Mouse (Mus musculus) inflammation-experienced regulatory T-cells, adult 6 months (primary cell): ENCODE results near the gene Lnx2. TPM values are rescaled to one million over a fixed set of nuclear protein-coding genes. Genes with fewer than 3 reads are reported as not detected.

Experiments
- ATAC-seq: one replicate; pipeline ENCODE4 v1.8.0; 2017
- polyA plus RNA-seq, 3 experiments: library from polyadenylated mRNA; unstranded; fragments of 100-300 nt; shearing (Covaris generic); gene quantifications; one replicate each; pipeline ENCODE4 v1.2.1; 2017

Lnx2 gene
- polyA plus RNA-seq: 10 to 100 TPM; 21.4 to 30.5 (median 28.0) TPM

DNA sequence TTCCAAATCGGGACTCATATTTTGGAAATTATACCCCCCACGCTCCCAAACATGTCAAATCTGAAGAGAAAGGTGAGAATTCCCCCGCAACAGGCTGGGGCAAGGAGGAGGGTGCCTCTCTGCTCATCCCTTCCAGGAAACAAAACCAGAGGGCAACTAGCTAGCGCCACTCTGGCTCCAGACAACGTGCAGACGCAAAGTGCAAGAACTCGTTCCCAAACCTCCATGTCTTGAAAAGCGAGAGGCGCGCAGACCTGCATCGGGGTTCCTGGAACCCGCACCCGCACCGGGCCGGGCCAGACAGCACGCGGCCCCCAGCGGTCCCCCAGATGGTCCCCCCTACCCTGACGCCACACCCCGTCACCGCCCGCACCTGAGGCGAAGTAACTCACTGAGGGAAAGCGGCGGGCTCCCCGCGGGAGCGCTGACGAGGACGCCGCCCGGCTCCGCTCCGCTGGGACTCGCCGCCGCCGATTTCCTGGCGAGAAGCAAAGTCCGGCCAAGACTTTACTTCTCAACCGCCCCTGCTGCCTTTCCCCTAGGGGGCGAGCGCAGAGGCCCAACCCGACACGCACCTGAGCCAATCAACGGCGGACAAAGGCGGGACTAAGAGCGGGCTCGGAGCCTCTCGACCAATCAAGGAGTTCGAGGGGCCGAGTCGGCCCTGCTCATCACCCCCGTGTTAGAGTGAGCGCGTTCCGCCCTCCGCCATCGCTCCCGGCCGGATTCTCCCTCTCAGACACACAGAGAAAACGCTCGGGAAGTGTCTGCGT lies at the start of gene Lnx2:
Gene Lnx2, minus strand, starts transcription at position 561 of the 773 bp plus-strand sequence.
- ATAC-seq: peak; percentile 87

GRCm38 (mm10) chr5:147125542-147126185 lies 49.3 kb upstream of the Lnx2 start:
- no peak for ATAC-seq

DNA sequence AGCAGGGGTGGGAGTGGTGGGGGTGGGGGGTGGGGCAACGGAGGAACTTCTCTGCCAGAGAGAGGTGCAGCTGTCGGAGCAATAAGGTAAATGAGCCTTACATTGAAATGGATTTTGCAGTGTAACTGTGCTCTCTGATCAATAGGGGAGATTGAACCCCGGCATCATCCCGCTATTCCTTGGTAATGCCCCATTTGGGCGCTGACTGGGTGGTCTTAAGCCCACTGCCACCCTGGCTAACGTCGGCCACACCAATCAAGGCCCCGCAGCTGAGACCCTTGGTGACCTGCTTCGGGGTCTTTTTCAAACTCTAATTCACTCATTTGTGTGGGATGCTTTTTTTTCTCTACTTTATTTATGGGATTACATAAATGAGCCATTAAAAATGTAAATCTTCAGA lies 48.4 kb upstream of the Lnx2 start:
- ATAC-seq: no peak

- no peak for ATAC-seq
These were observed 44.8 kb upstream of the Lnx2 start for GRCm38 (mm10) chr5:147121146-147121545.

- ATAC-seq: no peak
These were observed 40.6 kb upstream of the Lnx2 start for GRCm38 (mm10) chr5:147117027-147117426.

DNA sequence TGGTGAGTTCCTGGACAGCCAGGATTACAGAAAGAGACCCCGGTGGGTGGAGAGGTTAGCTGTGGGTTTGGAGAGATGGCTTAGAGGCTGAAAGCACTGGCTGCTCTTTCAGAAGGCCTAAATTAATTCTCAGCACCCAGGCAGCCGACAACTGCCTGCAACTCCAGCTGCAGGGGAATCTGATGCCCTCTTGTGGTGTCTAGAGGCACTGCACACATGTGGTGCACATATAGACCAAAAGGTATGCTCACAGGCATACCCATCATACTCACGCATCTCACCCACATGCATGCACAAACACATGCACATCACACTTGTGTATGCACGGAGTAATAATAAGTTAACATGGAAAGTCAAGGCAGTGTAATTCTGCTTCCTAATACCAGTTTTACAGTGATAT lies 39.2 kb upstream of the Lnx2 start:
- ATAC-seq: no peak

DNA sequence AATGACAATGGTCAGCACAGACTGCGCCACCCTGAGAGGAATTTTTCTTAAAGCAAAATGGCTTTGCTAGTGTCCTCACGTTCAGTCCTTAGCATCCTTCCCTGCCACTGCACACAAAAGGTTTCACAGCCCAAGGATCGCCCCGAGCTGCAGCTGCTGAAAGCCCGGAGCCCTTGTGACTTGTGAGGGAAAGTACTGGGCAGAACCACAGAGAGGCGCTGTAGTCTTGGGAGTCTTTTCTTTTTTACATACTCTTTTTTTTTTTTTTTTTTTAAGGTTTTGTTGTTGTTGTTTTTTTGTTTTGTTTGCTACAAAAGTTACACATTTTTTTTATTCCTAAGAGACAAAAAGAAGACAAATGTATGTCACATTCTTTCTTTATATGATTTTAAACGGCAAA lies 38.4 kb upstream of the Lnx2 start:
- no peak for ATAC-seq

- ATAC-seq: no peak
These were observed 32.6 kb upstream of the Lnx2 start for GRCm38 (mm10) chr5:147108861-147109591.

GRCm38 (mm10) chr5:147107276-147107675 lies 30.9 kb upstream of the Lnx2 start:
- ATAC-seq: no peak

DNA sequence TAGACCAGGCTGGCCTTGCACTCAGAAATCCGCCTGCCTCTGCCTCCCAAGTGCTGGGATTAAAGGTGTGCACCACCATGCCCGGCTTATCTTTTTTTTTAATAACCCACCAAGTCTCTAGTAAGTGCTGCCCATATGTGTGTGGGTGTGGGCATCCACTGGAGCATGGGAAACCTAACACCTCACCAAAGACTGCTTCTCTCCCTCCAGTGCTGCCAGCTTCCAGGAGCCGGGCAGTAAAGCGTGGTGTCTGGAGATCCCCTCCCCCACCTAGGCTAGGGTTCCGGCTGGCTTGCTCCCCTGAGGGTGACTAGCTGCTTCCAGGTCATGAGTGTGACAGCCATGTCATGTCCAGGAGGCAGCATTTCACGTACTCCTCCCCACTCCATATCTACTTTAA lies 25.9 kb upstream of the Lnx2 start:
- ATAC-seq: no peak

DNA sequence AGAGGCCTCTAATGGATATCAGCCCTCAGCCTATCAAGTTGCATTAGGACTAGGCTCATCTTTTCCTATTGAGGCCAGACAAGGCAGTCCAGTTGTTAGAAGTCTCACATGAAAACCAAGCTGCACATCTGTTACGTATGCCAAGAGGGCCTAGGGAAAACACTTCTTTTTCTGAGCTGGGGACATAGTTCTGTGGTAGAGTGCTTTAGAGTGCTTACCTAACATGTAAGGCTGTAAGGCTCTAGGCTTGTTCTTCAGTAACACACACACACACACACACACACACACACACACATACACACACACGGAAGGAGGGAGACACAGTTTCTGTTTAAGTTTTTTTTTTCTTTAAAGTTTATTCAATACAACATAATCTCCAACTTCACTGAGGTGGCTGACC lies 23.8 kb upstream of the Lnx2 start:
- no peak for ATAC-seq

DNA sequence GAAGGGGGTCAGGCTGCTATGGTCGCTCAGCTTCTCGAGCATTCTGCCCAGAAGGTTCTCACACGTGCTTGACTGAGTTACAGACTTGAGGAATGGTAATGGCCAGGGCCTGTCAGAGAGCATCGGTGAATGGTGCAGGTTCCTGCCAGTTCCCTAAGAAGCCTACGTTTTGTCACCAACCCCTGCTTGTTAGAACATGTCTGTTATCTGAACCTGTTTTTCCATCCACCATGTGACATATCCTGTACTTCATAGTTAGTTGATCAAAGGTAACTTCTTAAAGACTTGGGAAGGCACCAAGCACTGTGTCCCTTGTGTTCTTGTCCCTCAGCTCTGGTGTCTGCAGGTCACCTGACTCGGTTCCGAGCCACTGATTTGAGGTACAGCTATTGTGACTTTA lies 22.3 kb upstream of the Lnx2 start:
- ATAC-seq: no peak

DNA sequence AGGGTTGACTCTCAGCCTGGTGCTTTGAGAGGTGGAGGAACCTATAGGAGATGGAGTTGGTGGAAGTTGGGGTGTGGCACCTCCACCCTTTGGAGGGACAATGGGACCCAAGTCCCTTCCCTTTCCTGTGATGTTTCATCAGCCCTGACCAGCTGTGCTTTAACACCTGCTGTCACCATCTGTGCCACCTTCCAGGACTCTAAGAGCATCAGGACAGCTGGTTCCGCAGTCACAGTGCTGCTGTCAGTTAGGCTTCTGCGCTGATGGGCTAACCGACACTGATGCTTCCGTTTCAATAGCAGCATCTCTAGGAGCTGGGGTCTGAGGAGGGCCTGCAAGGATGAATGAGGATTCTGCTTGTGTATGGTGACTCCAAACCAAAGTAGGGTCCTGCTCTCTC lies 20.2 kb upstream of the Lnx2 start:
- ATAC-seq: no peak

DNA sequence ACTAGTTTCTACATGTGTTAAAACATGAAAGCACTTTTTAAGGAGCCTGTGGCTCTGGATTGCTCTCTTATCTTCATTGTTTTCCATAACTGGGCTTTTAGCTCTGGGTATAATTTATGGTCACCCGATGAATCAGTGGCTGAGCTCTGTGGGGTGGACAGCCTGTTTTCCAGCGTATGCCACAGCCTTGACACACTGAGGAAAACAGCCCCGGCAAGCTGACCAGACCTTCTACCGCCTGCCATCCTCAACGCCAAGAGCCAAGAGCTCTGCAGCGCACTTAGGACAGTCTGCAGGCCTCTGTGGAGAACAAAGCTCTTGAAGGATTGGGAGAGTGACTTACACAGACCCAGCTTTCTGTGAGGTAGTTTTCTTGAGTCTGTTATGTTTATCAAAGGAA lies 17.9 kb upstream of the Lnx2 start:
- ATAC-seq: no peak

- no peak for ATAC-seq
These were observed 16.1 kb upstream of the Lnx2 start for GRCm38 (mm10) chr5:147092448-147092847.

GRCm38 (mm10) chr5:147090256-147090963 lies 14.0 kb upstream of the Lnx2 start:
- ATAC-seq: no peak

DNA sequence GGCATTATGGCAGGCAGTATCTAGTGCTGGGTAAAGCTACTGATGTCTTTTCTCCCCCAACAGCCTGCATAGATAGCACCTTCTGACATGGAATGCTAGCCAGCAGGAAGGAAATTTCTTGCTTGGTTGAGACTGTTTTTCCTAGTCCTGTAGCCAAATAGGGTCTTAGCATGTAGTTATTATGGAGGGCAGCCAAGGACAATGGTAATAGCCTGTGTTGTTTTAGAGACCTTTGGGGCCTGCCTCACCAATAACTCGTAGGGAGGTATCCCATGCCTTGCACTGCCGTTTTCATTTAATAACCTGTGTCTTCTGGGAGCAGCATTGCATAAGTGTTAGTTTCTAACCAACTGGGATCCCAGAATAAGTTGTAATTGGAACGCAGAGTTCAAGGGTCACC lies 13.4 kb upstream of the Lnx2 start:
- no peak for ATAC-seq

DNA sequence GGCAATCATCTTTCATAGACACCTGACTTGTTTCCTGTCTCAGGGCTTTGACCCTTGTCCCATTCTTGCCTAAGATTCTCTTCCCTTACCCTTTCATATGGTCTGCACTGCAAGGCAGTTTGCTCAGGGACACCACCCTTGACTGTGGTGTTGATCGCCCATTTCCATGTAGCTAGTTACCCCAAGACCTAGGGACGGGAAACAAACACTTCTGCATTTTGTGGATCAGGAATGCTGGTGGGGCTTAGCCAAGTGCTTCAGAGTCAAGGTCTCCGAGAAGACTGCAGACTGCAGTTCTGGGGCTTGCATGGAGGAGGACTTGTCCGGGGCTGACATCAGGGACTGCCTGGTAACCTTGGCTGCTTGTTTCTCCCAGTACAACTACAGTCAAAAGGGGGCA lies 10.4 kb upstream of the Lnx2 start:
- ATAC-seq: no peak

DNA sequence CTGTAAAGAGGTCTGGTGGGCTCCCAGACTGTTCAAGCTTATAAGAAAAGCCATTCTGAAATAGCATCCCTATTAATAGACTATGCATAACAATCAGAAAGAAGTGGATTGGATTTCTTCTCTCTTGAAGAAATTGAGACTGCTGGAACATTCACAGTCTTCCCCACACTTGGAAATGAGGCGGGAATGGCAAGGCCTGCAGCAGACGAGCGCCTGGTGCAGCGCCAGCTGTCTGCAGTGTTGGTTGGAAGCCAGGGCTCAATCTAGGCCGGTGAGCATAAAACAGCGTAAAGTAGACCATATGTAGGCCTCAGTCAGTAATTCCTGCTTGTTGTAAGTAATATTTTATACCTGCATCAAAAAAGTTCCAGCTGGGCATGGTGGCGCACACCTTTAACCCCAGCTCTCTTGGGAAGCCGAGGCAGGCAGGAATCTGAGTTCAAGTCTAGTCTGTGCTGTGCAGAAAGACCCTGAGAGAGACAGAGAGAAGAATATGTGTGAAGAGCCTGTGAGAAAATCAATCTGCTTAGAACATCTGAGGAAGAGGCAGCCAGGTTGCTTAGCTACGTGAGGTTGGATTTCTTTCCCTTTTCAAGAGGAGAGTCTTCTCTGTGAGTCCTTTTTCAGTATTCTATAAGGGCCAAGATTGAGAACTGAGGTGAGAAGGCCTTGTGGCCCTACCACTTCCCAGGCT lies 9.0 kb upstream of the Lnx2 start:
- no peak for ATAC-seq

GRCm38 (mm10) chr5:147078110-147078900 lies 1.9 kb upstream of the Lnx2 start:
- no peak for ATAC-seq

- peak; percentile 67 for ATAC-seq
These were observed 1.1 kb upstream of the Lnx2 start for GRCm38 (mm10) chr5:147077305-147078034.
